Comparison of ENCODE assay signal across 8 mouse cellular contexts in the genomic region with DNA sequence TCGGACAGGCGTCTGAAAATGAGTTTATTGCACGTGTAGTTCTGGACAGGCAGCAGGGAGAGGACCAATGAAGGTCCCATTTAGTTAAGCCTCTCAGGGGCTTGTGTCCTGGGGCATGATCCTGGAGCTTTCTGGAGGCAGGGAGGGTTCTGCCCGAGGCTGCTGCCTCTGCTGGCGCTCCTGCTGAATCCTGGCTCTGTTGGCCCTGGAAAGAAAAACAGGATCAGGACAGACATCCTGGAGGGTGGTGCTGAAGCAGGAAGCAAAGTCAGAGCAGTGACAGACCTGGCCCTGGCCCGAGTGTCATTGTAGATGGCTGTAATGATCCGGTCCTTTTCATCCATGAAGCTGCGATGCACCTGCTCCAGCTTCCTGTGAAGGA. TPM values are rescaled to one million over a fixed set of nuclear protein-coding genes. Genes with fewer than 3 reads are reported as not detected.
DNase-seq lines count a peak whose midpoint lies in the region; ATAC-seq and TF ChIP-seq lines count a peak whose summit lies in the region.

No protein-coding gene starts in this region.

- no peak for TF ChIP-seq CTCF in CH12.LX (conservative IDR thresholded peaks at IDR 0.05 in 1 of 2, IDR thresholded peaks at IDR 0.05 in 1 of 2; ENCODE audit: low read depth in 2 of 2, low read length in 2 of 2)

- in situ Hi-C loops in CH12.LX (cut with MboI; ENCODE audit: low pct_ligation_motif_present, low pct_unique_long_range_greater_than_20kb, low sequenced_read_pairs), result no loop called here

- H3K27ac ChIP-seq in heart, embryonic 11.5 days (ENCODE audit: low read depth, low read length), result peak overlapping the region; percentile 98
- H3K27ac ChIP-seq in CH12.LX (ENCODE audit: insufficient read depth, low read depth), result no peak overlapping the region
- H3K27ac ChIP-seq in forebrain, embryonic 11.5 days (ENCODE audit: low read depth, low read length), result 0 out of 2 replicates have a peak overlapping the region, but pooled peaks have one; percentile 12
- peak overlapping the region; percentile 79 for H3K27ac ChIP-seq in liver, embryonic 13.5 days

- H3K36me3 ChIP-seq in heart, embryonic 11.5 days (ENCODE audit: control insufficient read depth, insufficient read depth, low read length), result peaks cover 17% of the 10 kb centered on the region
- H3K36me3 ChIP-seq in CH12.LX (replicated peaks in 1 of 2; ENCODE audit: control insufficient read depth in 1 of 2, insufficient read depth in 1 of 2, low read length in 1 of 2), result peaks cover 11 to 39% of the 10 kb centered on the region in 2 experiments
- peaks cover 3% of the 10 kb centered on the region; the same call in 1 of the 2 replicates for H3K36me3 ChIP-seq in forebrain, embryonic 11.5 days (ENCODE audit: control insufficient read depth, insufficient read depth, low read length)
- peaks cover 20% of the 10 kb centered on the region for H3K36me3 ChIP-seq in liver, embryonic 13.5 days

- no peak for TF ChIP-seq RAD21 in CH12.LX (IDR thresholded peaks at IDR 0.05; ENCODE audit: low read depth, low read length)

- H3K4me3 ChIP-seq in heart, embryonic 11.5 days (ENCODE audit: low read depth, low read length), result peak overlapping the region; percentile 90
- H3K4me3 ChIP-seq in CH12.LX (replicated peaks in 1 of 3; ENCODE audit: low read depth in 2 of 3, low read length in 2 of 3, poor library complexity in 1 of 3), result peak overlapping the region; percentile 32 to 81 (median 76)
- peak overlapping the region; percentile 87 for H3K4me3 ChIP-seq in forebrain, embryonic 11.5 days (ENCODE audit: low read depth, low read length)
- peak overlapping the region; percentile 77 for H3K4me3 ChIP-seq in liver, embryonic 13.5 days (replicated peaks)

- no peaks in the 10 kb centered on the region for H3K27me3 ChIP-seq in heart, embryonic 11.5 days (ENCODE audit: control insufficient read depth, insufficient read depth, low read length)
- no peaks in the 10 kb centered on the region for H3K27me3 ChIP-seq in CH12.LX (replicated peaks)
- no peaks in the 10 kb centered on the region for H3K27me3 ChIP-seq in forebrain, embryonic 11.5 days (ENCODE audit: control insufficient read depth, insufficient read depth, low read length)
- no peaks in the 10 kb centered on the region for H3K27me3 ChIP-seq in liver, embryonic 13.5 days

- peak overlapping the region; percentile 90 for H3K4me2 ChIP-seq in heart, embryonic 11.5 days
- H3K4me2 ChIP-seq in CH12.LX (ENCODE audit: insufficient read depth, low read depth, poor library complexity, severe bottlenecking), result peak overlapping the region; percentile 47; the same call in 1 of the 2 replicates
- peak overlapping the region; percentile 96 for H3K4me2 ChIP-seq in forebrain, embryonic 11.5 days (ENCODE audit: low read depth, low read length, severe bottlenecking)
- peak overlapping the region; percentile 100 for H3K4me2 ChIP-seq in liver, embryonic 13.5 days

- peak overlapping the region; percentile 96 for H3K9ac ChIP-seq in heart, embryonic 11.5 days (ENCODE audit: low read depth, low read length)
- peak overlapping the region; percentile 64; the same call in 1 of the 2 replicates for H3K9ac ChIP-seq in CH12.LX (ENCODE audit: insufficient read depth, low read depth)
- H3K9ac ChIP-seq in forebrain, embryonic 11.5 days (ENCODE audit: low read length), result peak overlapping the region; percentile 89
- H3K9ac ChIP-seq in liver, embryonic 13.5 days, result peak overlapping the region; percentile 86

- H3K79me2 ChIP-seq in CH12.LX (replicated peaks; ENCODE audit: control insufficient read depth, extremely low read depth, insufficient read depth, poor library complexity, severe bottlenecking), result no peaks in the 10 kb centered on the region

- no peaks in the 10 kb centered on the region for H3K9me3 ChIP-seq in heart, embryonic 11.5 days (replicated peaks; ENCODE audit: control insufficient read depth, low read length)
- no peaks in the 10 kb centered on the region for H3K9me3 ChIP-seq in CH12.LX (replicated peaks; ENCODE audit: low read length)
- H3K9me3 ChIP-seq in forebrain, embryonic 11.5 days (ENCODE audit: control insufficient read depth, low read length), result no peaks in the 10 kb centered on the region
- no peaks in the 10 kb centered on the region for H3K9me3 ChIP-seq in liver, embryonic 13.5 days (replicated peaks)

- peaks cover 18% of the 10 kb centered on the region for H3K4me1 ChIP-seq in heart, embryonic 11.5 days (ENCODE audit: control insufficient read depth, insufficient read depth, low read length)
- H3K4me1 ChIP-seq in CH12.LX (ENCODE audit: control insufficient read depth in 1 of 2, insufficient read depth in 2 of 2), result peaks cover 6 to 23% of the 10 kb centered on the region in 2 experiments
- H3K4me1 ChIP-seq in forebrain, embryonic 11.5 days (replicated peaks; ENCODE audit: control insufficient read depth, insufficient read depth, low read length), result peaks cover 12% of the 10 kb centered on the region
- H3K4me1 ChIP-seq in liver, embryonic 13.5 days (replicated peaks), result peaks cover 50% of the 10 kb centered on the region

- no peak for TF ChIP-seq POLR2A in CH12.LX (IDR thresholded peaks at IDR 0.05; ENCODE audit: low read depth, low read length)

- dilution Hi-C loops in CH12.LX (cut with MboI; ENCODE audit: extremely low pct_ligation_motif_present, extremely low pct_unique_long_range_greater_than_20kb, low sequenced_read_pairs), result no loop called here

- TF ChIP-seq EP300 in CH12.LX (IDR thresholded peaks at IDR 0.05; ENCODE audit: low read length), result no peak

- ATAC-seq in heart, embryonic 11.5 days (replicated peaks; ENCODE audit: insufficient number of reproducible peaks, low FRiP score, low TSS enrichment), result no peak
- peak; percentile 4; the same call in 1 of the 2 replicates for ATAC-seq in forebrain, embryonic 11.5 days (replicated peaks; ENCODE audit: low FRiP score)
- ATAC-seq in liver, embryonic 13.5 days (ENCODE audit: low read depth), result no peak

- no peak for DNase-seq in heart, postnatal 4 days
- DNase-seq in CH12.LX (ENCODE audit: extremely low read depth), result no peak
- DNase-seq in forebrain, embryonic 11.5 days (ENCODE audit: low spot score), result no peak
- DNase-seq in liver, embryonic 13.5 days, result no peak
- DNase-seq in urinary bladder, postnatal 14 days (ENCODE audit: low spot score), result no peak
- no peak for DNase-seq in right cerebral cortex, postnatal 36 days (ENCODE audit: low spot score in 2 of 2)
- DNase-seq in cerebellum, postnatal 36 days, result no peak

- 3% methylated on average over 8 of the region's 8 CpGs for WGBS in heart, embryonic 11.5 days (ENCODE audit: insufficient replicate concordance)
- WGBS in forebrain, embryonic 11.5 days, result 8% methylated on average over 8 of the region's 8 CpGs
- 8% methylated on average over 8 of the region's 8 CpGs for WGBS in liver, embryonic 13.5 days (ENCODE audit: insufficient replicate concordance)

TF ChIP-seq in CH12.LX, 34 proteins besides CTCF, POLR2A, EP300 and RAD21 (continues in another document):
- TF ChIP-seq GABPA (IDR thresholded peaks at IDR 0.05; ENCODE audit: insufficient replicate concordance, low read depth, low read length), result no peak
- TF ChIP-seq RCOR1 (conservative IDR thresholded peaks at IDR 0.05; ENCODE audit: low read depth, low read length), result no peak
- TF ChIP-seq TBP (conservative IDR thresholded peaks at IDR 0.05; ENCODE audit: low read depth, low read length), result no peak
- TF ChIP-seq USF1 (IDR thresholded peaks at IDR 0.05; ENCODE audit: low read depth, low read length), result no peak

RNA-seq across cellular contexts. Expression of a gene that starts 0.4 kb away (rescaled TPM):
- polyA plus RNA-seq in heart, embryonic 11.5 days (2014; fragmentation: Nextera tagmentation; extraction: Ambion mirVana), result 76.9 and 79.1 TPM in 2 replicates
- total RNA-seq in heart, postnatal 4 days (2021), result 100 to 1,000 TPM; 263 to 265 TPM
- total RNA-seq in CH12.LX (2012; rRNA removed) (12.9 and 13.2 TPM in 2 replicates), CH12.LX (2014; rRNA removed) (3.2 and 3.5 TPM in 2 replicates)
- polyA plus RNA-seq in CH12.LX (2012; ENCODE audit: insufficient read length, low read depth), result 28.4 and 35.1 TPM in 2 replicates
- 29.5 and 32.7 TPM in 2 replicates for polyA plus RNA-seq in forebrain, embryonic 11.5 days (2014; fragmentation: Nextera tagmentation; extraction: Ambion mirVana)
- 13.7 and 16.0 TPM in 2 replicates for polyA plus RNA-seq in liver, embryonic 13.5 days (2015; fragmentation: Nextera tagmentation; extraction: Ambion mirVana)

RNA-seq across cellular contexts. Expression of a gene that starts 4.5 kb away (rescaled TPM):
- 26.3 and 28.5 TPM in 2 replicates for polyA plus RNA-seq in heart, embryonic 11.5 days (2014; fragmentation: Nextera tagmentation; extraction: Ambion mirVana)
- total RNA-seq in heart, postnatal 4 days (2021), result 10 to 100 TPM; 48.7 to 49.2 TPM
- total RNA-seq in CH12.LX (2012; rRNA removed) (9.7 and 11.2 TPM in 2 replicates), CH12.LX (2014; rRNA removed) (6.2 and 7.5 TPM in 2 replicates)
- 12.7 and 13.9 TPM in 2 replicates for polyA plus RNA-seq in CH12.LX (2012; ENCODE audit: insufficient read length, low read depth)
- polyA plus RNA-seq in forebrain, embryonic 11.5 days (2014; fragmentation: Nextera tagmentation; extraction: Ambion mirVana), result 14.5 and 18.8 TPM in 2 replicates
- polyA plus RNA-seq in liver, embryonic 13.5 days (2015; fragmentation: Nextera tagmentation; extraction: Ambion mirVana), result 9.8 and 11.8 TPM in 2 replicates

RNA-seq across cellular contexts. Expression of a gene that starts 7.6 kb away (rescaled TPM):
- 84.5 and 88.4 TPM in 2 replicates for polyA plus RNA-seq in heart, embryonic 11.5 days (2014; fragmentation: Nextera tagmentation; extraction: Ambion mirVana)
- 10 to 100 TPM; 23.5 to 26.6 TPM for total RNA-seq in heart, postnatal 4 days (2021)
- 44.6 and 50.4 TPM in 2 replicates for total RNA-seq in CH12.LX (2012; rRNA removed)
- total RNA-seq in CH12.LX (2014; rRNA removed), result 17.6 and 20.7 TPM in 2 replicates
- 87.0 and 97.7 TPM in 2 replicates for polyA plus RNA-seq in CH12.LX (2012; ENCODE audit: insufficient read length, low read depth)
- 65.4 and 80.7 TPM in 2 replicates for polyA plus RNA-seq in forebrain, embryonic 11.5 days (2014; fragmentation: Nextera tagmentation; extraction: Ambion mirVana)
- polyA plus RNA-seq in liver, embryonic 13.5 days (2015; fragmentation: Nextera tagmentation; extraction: Ambion mirVana), result 88.0 and 91.6 TPM in 2 replicates

RNA-seq across cellular contexts. Expression of a gene that starts 8.0 kb away (rescaled TPM):
- polyA plus RNA-seq in heart, embryonic 11.5 days (2014; fragmentation: Nextera tagmentation; extraction: Ambion mirVana), result 24.6 and 25.2 TPM in 2 replicates
- 10 to 100 TPM; 27.2 to 29.0 TPM for total RNA-seq in heart, postnatal 4 days (2021)
- total RNA-seq in CH12.LX (2012; rRNA removed) (24.6 and 26.6 TPM in 2 replicates), CH12.LX (2014; rRNA removed) (9.0 and 11.2 TPM in 2 replicates)
- polyA plus RNA-seq in CH12.LX (2012; ENCODE audit: insufficient read length, low read depth), result 10.8 and 11.1 TPM in 2 replicates
- 13.5 and 14.6 TPM in 2 replicates for polyA plus RNA-seq in forebrain, embryonic 11.5 days (2014; fragmentation: Nextera tagmentation; extraction: Ambion mirVana)
- 10.7 and 11.1 TPM in 2 replicates for polyA plus RNA-seq in liver, embryonic 13.5 days (2015; fragmentation: Nextera tagmentation; extraction: Ambion mirVana)

RNA-seq across cellular contexts. Expression of a gene that starts 8.0 kb away (rescaled TPM):
- polyA plus RNA-seq in heart, embryonic 11.5 days (2014; fragmentation: Nextera tagmentation; extraction: Ambion mirVana), result 13.4 and 14.7 TPM in 2 replicates
- 10 to 100 TPM; 22.6 to 25.7 TPM for total RNA-seq in heart, postnatal 4 days (2021)
- total RNA-seq in CH12.LX (2012; rRNA removed), result 4.1 and 4.7 TPM in 2 replicates
- 2.8 and 3.4 TPM in 2 replicates for total RNA-seq in CH12.LX (2014; rRNA removed)
- 2.1 and 3.1 TPM in 2 replicates for polyA plus RNA-seq in CH12.LX (2012; ENCODE audit: insufficient read length, low read depth)
- polyA plus RNA-seq in forebrain, embryonic 11.5 days (2014; fragmentation: Nextera tagmentation; extraction: Ambion mirVana), result 12.8 and 14.9 TPM in 2 replicates
- 2.1 and 2.3 TPM in 2 replicates for polyA plus RNA-seq in liver, embryonic 13.5 days (2015; fragmentation: Nextera tagmentation; extraction: Ambion mirVana)

Comparison
In these comparisons a context has a peak if more than half of its experiments do, and no peak if none do; other contexts are left out.
1. H3K4me2 ChIP-seq: peak in every context shown above with its lines; median percentile 100 in liver, embryonic 13.5 days; 96 in forebrain, embryonic 11.5 days; 90 in heart, embryonic 11.5 days; 47 in CH12.LX.